Mouse (Mus musculus): Measurements from ENCODE around the gene Srrm4.
"Not testable (repeated sequence)": the region's sequence is repeated elsewhere in the genome, so short reads cannot be mapped to it uniquely, and the experiment has no call there.

Srrm4 gene

DNA sequence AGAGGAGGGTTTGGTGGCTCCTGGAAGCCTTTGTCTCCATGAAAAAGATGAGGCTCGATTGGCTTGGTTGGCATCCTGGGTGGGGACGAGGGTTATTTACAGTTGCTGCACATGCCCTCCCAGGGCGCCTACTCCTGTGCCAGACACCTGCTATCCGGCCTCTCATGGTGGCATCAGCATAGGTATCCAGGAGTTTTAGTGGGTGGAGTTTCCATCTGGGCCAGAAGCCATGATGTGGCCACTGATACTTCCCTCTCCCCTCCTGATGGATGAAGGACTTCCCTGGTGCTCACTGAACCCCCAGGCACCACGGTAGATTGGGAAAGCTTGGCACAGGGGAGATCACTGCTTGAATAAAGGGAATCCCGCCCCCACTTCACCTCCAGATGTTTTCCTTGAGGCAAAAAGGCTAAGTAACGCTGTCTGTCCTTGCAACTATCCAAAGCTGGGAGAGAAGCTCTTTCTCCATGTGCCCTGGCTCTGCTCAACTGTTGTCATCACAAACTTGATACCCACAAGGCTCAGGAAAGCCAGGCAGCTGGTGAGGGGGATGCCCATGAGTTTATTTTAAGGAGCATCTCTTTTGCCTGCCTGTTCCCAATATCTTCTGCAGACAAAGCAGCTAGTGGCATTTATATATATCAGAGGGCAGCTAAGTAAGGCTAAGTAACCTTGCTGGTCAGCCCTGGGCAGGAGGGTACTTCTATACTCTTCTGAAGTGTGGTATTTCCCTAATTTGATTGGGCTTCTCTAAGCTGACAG, 148.7 kb downstream of the Srrm4 start:
- no peak for DNase-seq (ENCODE audit: low read depth)

DNA sequence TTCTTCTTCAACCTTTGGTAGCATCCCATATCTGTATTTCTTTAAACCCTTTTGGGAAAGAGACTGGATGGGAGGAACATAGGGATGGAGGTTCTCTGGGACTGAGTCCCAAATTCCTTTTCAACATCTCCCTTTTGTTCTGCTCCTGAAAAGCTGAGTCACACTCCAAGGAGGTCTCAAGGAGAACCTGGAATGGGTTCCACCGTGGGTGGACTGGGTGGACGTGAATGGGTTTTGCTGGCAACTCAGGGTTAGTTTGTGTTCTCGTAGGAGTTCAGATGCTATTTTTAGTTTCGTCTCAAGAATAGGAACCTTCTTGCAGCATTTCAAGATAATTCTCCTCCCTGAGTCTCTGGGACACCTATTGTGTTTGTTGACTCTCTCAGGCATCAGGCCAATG, 151.4 kb downstream of the Srrm4 start:
- DNase-seq (ENCODE audit: low read depth), result no peak

DNA sequence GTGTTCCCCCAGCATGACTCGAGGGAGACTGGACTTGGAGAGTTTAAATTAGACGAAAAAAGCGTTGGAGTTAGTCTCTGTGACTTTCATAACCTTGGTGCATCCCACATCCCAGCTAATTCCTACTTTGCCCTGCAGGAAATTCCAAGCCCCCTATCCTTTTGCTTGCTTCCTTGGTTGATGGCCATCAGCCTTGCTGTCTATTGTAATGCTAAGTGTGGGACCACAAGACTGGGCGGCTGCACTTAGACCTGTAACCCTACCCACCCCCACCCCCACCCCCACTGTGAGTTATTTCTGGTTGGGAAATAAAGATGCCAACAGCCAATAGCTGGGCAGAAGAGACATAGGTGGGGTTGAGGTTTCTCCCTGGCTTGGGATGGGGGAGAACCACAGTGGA, 153.3 kb downstream of the Srrm4 start:
- no peak for DNase-seq (ENCODE audit: low read depth)

DNA sequence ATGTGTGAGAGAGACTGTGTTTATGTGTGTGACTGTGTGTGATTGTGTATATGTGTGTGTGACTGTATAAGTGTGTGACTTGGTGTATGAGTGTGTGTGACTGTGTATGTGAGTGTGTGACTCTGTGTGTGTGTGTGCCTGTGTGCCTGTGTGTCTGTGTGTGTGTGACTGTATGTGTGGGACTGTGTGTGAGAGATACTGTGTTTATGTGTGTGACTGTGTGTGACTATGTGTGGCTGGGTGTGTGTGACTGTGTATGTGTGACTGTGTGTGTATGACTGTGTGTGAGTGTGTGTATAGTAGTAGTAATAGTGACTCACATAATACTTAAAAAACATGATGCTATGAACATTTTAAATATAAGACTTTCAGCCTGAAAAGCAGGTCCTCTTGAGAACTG, 155.5 kb downstream of the Srrm4 start:
- no peak for DNase-seq (ENCODE audit: low read depth)

DNA sequence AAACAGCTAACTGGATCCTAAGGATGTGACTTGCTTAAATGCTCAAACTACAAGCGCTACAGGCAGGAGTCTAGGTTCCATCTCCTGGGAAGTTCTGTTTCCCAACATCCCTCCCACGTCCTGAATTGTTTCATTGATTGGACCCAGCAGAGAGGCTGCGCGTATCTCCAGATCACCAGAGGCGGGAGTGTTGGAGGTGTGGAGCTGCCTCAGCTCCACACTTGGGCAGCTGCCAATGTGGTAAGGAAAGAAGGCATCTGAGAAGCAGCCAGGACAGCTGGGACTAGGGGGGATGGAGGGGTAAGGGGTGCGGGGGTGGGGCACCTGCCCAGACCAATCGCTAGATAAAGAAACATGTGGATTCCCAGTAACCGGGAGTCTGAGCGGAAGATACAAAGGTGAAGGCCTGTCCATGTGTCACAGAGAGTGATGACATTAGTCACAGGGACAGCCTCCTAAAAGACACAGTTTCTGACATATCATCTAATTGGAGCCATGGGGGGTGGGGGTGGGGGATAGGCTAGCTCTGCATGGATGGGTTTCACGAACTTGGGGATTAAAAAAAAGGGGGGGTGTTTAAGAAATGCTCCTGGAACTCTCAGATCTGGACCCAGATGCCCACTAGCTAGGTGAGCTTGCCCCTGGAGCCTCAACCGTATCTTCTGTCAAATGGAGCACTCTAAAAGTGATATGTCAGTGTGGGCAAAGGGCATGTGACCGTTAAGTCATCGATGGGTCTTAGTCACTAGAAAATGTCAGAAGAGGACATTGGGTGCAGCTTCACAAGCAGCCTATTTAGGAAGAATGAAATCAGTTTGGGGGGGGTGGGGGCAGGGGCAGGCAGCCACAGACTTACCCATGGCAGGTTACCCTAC, 156.4 kb downstream of the Srrm4 start:
- DNase-seq (ENCODE audit: low read depth), result no peak

DNA sequence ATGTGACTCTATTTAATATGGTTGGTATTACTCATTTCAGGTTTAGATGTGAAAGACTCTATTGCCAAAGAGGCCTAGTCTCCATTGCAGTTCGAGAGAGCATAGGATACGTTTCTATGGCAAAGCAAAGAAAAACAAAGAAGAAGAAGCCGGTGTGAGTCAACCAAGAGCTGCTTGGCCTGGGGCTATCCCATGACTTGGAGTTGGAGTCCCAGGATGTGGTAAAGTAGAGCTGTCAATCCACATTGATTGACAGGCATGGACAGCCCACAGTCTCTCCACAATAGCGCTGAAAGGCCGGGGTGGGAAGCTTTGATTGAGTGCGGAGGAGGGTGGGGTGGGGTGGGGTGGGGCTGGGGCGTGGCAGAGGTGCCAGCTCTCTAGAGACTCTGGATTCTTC, 158.7 kb downstream of the Srrm4 start:
- DNase-seq (ENCODE audit: low read depth), result no peak

DNA sequence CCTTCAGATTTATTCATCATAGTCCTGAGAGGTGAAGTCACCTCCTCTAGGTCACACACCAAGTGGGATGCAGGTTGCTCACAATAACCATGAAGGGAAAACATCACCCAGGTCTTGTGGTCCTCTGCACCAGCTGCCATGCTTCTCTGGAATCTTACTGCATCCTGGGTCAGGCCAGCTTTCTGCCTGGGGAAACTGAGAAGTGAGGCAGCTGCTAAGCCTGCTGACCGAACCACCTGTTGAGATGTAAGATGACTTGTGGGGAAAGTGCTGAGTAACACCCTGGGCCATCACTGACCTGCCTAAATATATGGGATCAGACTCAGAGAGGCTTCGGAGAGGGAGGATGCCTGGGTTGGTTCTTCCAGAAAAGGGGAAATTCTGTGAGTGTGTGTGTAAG, 164.9 kb downstream of the Srrm4 start:
- no peak for DNase-seq (ENCODE audit: low read depth)

DNA sequence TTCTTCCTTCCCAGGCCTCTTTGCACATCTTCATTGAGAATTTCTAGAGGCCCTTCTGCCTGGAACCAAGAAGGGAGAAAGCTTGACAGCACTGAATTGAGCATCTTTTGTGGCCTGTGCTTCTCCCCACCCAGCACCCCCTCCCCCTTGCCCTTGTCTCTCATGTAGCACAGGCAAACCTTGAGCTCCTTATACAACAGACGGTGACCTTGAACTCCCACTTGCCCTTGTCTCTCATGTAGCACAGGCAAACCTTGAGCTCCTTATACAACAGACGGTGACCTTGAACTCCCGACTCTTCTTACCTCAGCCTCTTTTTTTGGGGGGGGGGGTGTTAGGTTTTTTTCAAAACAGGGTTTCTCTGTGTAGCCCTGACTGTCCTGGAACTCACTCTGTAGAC, 165.9 kb downstream of the Srrm4 start:
- not testable (repeated sequence) for DNase-seq (ENCODE audit: low read depth)

DNA sequence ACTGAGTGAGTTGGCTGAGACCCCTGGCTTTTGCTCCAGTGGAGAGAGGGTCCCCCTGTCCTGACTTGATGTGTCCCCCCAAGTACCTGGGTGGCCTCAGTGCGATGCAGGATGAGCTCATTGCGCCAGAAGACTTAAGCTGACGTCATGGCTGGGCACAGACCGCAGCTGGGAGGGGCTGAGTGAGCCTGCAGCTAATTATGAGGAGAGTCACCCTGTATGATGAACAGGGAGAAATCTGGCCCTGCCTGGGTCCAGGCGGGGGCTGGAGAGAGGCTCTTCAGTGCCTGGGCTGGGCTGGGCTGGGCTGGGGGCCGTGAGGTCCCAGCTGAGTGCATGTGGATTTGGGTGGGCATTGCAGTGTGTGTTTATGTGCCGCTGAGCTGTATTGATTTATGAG, 166.3 kb downstream of the Srrm4 start:
- DNase-seq (ENCODE audit: low read depth), result no peak

DNA sequence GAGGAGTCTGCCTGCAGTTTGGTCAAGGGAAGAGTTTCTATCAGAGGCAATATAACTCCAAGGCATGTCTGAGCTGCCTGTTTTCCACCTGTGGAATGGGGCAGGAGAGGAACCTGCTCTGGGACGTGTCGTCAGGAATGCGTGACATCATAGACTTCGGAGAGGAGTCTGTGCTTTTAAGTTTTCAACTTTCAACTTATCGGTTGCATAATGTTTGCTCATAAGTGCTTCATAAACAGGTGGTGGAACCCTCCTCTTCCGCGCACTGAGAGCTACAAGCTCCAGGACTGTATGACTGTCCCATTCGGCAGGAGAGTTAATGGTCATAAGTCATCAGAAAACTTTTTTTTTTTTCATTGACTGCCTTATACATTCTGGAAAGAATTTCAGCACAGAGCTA, 167.9 kb downstream of the Srrm4 start:
- DNase-seq (ENCODE audit: low read depth), result no peak

DNA sequence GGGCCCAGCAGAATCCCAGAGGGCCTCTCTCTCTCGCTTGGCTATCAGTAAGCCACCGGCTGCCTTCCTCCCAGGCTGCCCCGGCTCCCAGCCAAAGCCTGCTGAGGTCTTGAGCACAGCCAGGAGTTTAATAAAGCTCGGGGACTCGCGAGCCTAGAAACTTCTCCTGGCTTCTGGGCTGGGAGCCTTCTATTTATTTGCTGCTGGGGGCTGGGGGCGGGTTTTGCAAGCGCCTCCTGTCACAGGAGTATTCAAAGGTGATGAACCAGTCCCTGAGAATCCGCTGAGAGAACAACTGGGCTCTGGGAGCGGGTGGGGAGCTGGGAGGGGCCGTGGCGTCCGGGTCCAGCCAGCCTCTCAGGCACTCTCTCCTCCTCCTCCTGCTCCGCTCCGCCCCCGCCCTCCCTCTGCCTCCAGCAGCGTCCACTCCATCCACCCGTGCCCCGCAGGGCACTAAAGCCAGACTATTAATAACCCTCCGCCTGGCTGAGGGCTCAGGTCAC, 168.9 kb downstream of the Srrm4 start, which contains the start of gene Hspb8:
Gene Hspb8 (minus strand): TSS at position 166 of the 503 bp plus-strand sequence.
- peak; percentile 87 for DNase-seq (ENCODE audit: low read depth)

DNA sequence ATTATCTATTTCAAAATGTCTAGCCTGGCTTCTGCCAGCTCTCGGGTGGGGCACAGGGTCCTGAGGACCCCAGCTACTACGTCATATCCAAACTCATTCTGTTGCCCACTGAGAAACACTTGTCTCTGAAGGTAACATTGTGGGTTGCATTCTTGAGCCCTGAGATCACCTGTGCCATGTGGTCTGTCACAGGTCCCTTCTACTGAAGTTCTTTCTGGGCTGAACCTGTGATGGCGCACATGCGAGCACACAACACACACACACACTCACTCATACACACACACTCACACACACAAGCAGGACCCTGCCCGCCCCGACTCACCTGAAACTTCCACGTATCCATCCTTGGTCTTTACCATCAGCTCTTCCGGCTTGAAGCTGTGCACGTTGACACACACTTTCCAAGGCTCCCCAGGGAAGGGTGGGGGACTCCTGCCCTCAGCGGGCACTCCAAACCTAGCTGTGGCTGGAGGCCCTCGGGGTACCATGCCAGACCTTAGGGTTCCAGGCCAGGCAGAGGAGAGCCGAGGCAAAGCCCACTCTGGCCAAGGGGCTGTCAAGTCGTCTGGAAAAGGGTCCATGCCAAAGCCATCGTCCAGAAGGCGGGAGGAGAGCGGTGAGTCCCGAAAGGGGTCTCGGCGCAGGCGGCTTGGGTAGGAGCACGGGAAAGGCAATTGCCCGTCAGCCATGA, 169.7 kb downstream of the Srrm4 start:
- no peak for DNase-seq (ENCODE audit: low read depth)

DNA sequence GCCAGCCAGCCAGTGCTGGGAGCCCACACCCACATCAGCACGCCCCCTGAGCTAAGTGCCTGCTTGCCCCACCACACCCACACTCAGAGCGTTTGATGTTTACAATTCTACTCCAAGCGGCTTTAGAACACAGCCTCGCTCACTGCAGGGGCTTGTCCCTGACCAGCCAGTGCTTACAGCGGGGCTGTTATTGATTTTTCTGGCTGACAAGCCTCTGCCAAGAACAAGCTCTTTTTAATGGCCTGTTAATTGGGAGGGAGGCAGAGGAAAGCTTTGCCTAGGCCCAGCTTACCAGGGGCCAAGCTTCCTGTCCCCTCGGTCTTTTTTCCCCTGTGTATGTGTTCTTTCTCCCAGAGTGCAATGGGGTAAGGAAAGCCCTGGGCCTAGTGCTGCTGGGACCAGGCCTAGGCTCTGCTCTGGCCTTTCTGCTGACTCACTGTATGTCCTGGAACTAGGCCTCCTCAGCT, 170.8 kb downstream of the Srrm4 start:
- DNase-seq (ENCODE audit: low read depth), result peak; percentile 63

DNA sequence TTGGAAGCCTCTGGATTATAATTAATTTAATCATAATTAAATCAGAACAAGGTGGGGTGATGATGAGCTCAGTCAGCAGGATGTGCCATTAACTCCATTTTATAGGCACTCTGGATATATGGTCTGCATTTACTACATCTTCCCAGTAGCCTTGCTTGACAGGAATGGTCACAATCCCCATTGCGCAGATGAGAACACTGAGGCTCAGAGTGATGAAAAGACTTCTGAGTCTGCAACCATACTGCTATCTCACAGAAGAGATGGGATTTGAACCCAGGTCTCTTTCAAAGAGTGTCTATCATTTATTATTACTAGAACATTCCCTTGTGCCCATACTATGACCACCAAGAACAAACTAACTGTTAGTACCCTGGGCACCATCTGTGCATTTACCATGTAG, 171.4 kb downstream of the Srrm4 start:
- no peak for DNase-seq (ENCODE audit: low read depth)

DNA sequence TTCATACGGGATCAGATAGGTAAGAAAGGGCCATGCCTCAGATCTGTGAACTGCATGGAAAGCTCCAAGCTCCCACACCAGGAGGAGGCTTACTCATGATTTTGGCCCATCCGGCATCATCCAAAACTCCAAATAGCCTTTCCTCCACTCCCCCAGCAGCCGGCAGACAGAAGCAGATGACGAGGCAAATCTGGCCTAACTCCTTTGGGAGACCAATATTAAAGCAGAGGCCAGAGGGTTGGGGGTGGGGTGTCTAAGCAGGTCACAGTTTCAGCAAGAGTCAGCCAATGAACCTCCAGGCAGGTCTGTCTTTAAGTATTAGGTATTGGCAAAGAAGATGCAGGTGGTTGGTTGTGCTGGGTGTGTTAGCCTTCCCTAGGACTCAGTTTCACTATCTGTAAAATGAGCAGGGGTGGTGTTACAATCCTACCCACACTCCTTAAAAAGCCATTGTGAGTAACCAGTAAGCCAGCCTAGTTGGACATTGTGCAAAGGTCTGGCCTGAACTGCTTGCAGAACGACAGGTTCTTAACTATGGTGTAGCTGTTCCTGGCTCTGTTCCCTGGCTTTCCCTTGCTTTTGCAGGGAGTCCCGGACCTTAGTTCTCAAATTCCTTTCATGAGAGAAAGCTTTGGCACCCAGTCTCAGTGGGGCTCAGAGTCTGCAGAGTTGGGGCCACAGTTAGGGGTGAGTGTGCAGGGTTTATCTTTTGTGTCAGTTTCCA, 172.1 kb downstream of the Srrm4 start:
- peak; percentile 54 for DNase-seq (ENCODE audit: low read depth)

DNA sequence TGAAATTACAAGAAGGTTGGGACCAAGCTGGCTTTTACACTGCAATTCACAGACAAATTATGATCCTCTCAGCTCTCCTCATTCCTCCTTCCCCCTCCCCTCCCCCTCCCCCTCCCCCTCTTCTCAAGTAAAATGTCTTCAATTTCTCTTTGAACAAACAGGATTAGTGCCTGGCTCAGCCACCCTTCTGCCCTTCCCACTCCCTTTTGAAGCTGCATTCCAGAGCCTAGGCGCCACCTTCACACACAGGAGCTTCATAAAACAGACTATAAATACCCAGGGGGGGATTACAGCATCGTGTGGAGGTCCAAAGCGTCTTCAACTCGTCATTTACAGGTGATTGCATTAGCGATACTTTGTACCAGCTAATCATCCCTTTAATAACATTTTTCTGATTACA, 175.4 kb downstream of the Srrm4 start:
- DNase-seq (ENCODE audit: low read depth), result no peak

DNA sequence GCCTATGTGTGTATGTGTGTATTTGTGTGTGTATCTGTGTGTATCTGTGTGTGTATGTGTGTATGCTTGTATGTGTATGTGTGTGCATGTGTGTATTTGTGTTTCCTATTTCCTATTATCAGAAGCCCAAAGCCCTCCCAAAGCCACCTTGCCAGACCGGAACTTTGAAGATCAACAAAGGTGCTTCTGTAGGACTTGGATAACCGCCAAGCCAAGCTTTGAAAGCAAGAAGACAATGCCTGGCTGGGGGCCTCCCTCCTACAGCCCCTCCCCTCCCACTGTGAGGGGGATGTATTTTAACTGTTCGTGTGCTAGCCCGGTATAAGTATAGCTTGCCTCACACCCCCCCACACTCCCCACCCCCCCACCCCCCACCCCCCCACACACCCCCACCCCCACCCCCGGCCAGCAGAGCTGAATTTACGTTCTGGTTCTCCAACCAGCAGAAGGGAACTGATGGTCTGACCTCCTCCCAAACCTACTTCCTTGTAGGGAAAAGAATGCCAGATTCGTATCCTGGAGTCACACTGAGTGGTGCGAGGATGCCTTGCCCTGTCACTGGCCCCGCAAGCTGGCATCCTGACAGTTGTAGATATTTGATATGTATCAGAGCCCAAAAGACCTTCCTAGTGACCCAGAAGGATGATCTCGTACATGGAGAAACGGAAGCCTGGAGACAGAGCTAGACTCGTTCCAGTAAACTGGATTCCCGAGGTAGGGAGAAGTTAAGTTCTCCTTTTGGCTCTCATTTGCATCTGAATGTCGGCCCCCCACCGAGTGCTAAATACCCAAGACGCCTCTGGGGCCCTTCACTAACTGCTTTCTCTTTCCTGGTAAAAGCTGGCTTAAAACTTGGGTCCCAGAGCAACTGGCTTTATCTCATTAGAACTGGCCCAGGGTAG, 181.7 kb downstream of the Srrm4 start:
- DNase-seq (ENCODE audit: low read depth), result no peak

DNA sequence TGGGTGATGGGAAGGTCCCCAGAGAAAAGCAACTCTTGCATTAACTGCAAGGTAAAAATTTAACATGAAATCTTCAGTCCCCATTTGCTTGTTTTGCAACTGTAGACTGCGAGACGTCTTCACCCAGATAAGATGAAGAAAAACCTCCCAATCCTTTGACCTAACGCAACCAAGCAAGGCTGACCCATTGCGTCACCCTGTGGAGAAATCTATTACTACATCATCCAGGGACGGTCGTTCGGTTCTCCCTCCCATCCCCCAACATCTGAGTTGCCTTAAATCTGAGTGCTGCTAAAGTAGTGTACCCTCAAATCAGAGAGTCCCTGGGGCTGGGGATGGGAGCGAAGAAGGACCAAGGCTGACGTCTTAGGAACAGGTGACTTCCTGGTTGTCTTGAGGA, 182.7 kb downstream of the Srrm4 start:
- no peak for DNase-seq (ENCODE audit: low read depth)

DNA sequence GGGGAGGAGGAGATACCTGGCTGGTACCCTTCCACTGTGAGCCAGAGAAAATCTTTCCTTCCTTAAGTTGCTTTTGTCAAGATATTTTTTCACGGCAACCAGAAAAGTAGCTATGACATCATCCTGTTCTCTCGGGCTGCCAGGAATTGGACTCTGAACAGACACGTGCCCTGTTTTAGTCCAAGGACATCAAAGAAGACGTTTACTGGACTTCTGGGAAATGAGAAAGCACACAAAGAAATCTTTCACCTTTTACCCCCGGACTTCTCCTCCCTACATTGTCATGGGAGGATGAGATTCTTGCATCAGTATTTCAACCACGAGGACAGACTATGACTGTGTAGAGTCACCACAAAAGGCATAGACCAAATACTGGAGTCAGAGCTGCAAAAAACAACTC, 183.7 kb downstream of the Srrm4 start:
- peak; percentile 49 for DNase-seq (ENCODE audit: low read depth)

DNA sequence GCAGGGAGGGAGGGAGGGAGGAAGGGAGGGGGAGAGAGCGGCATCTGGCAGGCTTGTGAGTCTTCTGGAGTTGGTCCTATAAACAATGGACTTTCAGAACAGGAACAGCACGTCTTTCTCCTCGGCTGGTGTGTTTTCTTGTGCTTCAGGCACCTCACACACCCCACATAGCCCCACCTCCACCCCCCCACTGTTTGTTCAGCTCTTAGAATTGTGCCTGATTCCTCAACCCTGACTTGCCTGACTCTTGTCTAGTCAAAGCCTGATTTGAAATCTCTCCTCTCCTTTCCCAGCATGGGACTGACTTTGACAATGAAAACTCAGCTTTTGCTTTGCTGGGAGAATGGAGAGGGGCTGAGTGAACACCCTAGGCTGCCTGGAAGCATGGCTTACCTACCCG, 184.3 kb downstream of the Srrm4 start:
- DNase-seq (ENCODE audit: low read depth), result no peak

DNA sequence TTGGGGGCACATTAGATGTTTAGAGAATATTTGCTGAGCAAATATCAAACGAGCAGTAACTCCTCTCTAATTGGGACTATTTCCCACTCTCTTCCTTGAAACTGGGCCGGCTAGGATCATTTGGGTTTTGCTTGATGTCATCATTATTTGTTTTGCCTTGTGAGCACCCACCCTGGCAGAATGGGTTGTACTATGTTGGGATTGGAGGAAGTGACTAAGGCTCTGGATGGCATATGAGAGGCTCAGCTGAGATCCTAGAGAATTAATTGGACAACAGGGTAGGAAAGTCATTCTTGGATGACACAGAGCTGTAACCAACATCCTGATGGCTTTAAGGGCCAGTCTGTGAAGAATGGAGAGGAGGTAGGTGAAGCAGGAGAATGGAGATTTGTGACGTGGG, 185.1 kb downstream of the Srrm4 start:
- no peak for DNase-seq (ENCODE audit: low read depth)

All from fibroblast of lung, adult 2 months (primary cell).